Mouse (Mus musculus): ENCODE data around the gene Tent5b.

The Tent5b gene

DNA sequence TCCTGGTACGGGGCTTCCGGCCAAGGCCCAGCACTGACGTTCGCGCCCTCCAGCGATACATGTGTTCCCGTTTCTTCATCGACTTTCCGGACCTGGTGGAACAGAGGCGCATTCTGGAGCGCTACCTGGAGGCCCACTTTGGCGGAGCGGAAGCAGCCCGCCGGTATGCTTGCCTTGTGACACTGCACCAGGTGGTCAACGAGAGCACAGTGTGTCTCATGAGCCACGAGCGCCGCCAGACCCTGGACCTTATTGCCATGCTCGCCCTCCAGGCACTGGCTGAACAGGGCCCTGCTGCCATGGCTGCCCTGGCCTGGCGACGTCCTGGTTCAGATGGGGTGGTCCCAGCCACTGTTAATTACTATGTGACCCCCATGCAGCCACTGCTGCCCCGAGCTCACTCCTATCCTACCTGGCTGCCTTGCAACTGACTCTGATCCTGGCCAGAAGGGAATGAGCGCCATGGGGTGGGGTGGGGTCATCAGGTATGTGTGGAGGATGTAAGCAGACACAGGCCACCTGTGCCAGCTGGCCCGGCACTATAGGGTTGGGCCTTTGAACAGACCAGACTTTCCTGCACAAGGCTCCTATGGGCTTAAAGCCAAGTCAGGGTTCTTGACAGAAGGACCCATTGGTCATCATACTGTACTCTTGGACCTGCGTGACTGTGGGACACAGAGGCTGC is 6.9 kb downstream of the Tent5b start:
- no peak for TF ChIP-seq GATA4 (IDR thresholded peaks at IDR 0.05; ENCODE audit: insufficient replicate concordance, low read length)

DNA sequence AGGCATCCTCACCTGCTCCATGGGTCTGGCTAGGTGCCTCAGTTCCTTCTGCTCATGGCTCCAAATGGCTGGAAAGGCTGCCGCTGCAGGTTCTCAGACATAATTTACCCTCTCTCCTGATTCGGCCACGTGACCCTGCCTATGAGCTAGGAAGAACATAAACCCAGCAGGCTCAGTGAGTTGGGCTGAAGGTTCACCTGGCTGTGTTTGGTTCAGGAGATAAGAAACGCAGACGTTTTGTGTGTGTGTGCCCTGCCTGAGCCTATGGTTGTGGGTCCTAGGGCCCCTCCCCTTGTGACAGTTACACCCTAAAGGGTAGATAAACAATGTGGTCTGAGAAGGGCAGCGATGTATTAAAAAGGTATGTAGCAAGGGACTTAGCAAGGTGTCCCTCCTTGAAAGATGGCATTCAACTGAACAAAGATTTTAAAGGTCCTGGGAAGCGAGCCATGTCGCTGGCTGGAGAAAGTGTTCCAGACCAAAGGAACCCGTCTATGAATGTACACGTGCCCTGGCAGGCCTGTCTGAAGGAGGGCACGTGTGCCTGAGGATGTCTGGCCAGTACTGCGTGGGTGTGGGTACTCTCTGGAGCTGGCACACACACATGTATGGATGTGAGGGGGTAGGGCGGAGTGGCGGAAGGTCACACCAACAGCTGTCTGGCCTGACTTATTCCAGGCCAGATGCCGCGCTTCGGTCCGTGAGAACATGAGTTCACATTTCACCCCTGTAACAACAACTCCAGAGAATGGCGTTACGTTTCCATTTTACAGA is 8.9 kb downstream of the Tent5b start:
- TF ChIP-seq GATA4 (IDR thresholded peaks at IDR 0.05; ENCODE audit: insufficient replicate concordance, low read length), result no peak

DNA sequence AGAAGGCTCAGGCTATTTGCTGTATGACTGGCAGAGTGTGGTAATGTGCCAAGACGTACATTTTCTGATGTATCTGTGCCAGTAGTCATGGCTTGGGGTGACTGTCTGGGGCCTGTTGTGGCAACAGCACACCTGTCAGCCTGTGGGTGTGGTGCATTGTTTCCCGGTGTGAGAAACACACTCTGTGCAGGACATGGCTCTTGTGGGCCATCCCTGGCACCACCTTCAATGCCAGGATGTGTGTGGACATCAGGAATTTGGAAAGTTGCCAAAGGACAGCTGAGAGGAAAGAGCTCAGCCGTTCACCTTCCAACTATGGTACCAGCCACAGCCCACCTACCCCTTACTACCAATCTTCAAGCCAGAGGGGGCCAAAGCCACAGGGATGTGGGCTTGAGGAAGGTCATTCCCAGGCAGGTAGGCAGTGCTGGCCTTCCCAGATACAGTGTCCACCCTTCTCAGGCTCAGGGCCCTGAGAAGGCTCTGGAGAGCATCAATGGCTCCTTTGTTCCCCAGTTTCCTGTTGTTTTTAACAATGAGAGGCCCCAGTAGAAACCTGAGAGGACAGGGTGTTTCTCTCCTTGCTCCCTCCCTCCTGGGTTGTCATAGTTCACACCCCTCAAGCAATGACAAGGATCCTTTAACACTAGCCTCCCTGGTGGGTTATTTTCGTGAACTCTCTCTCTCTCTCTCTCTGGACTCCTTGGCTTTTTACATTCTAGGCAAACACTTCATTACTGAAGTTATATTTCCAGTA is 9.7 kb downstream of the Tent5b start:
- TF ChIP-seq GATA4 (IDR thresholded peaks at IDR 0.05; ENCODE audit: insufficient replicate concordance, low read length), result no peak

DNA sequence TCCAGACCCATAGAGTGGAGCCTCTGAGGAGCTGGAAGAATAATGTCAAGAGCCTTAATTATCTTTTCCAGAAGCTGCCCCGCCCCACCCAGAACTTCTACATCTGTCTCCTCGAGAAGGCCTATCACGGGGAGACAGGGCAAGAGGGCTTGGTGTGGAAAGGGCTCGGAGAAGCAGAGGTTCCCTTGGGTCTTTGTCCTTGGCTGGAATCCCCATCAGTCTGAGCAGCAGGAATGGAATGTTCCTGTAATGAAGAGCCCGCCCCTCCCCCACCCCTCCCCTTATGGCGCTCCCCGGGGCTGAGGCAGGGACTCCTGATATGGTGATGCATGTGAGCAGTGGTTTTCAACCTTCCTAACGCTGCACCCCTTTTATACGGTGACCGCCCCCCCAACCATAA is 11.9 kb downstream of the Tent5b start:
- TF ChIP-seq GATA4 (IDR thresholded peaks at IDR 0.05; ENCODE audit: insufficient replicate concordance, low read length), result no peak

DNA sequence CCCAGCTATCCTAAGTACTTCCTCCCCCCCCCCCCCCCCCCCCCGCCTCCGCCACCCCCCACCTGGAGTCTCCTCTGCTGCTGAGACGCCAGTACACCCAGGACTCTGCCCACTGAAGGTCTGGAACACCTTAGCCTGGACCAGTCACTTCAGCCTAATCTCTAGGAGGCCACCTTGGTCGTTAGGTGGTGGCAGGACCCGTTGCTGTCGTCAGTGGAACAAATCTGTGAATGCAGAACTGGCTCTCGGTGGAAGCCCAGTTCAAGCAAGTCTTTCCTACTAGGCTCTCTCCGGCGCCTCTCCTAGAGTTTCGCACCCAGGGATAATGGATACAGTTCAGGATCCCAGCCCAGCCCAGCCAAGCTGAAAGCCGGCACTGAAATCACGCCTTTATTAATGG is 14.0 kb downstream of the Tent5b start:
- no peak for TF ChIP-seq GATA4 (IDR thresholded peaks at IDR 0.05; ENCODE audit: insufficient replicate concordance, low read length)

DNA sequence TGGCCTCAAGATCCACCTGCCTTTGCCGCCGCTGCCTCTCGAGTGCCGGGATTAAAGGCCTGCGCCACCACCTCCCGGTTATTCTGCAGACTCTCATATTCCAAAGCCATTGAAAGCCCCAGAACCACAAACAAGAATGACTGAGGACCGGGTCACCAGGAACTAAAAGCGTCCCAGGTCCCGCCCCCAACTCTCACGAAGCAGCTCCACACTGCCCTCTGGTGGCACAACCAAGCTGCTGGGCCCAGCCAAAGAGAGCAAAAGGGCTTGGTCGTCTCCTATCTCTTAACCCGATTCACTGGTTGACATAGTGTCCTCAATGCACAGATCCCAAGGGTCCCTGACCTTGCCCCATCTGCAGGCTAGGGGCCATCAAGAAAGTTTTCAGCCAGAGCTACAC is 14.5 kb downstream of the Tent5b start:
- TF ChIP-seq GATA4 (IDR thresholded peaks at IDR 0.05; ENCODE audit: insufficient replicate concordance, low read length), result no peak

DNA sequence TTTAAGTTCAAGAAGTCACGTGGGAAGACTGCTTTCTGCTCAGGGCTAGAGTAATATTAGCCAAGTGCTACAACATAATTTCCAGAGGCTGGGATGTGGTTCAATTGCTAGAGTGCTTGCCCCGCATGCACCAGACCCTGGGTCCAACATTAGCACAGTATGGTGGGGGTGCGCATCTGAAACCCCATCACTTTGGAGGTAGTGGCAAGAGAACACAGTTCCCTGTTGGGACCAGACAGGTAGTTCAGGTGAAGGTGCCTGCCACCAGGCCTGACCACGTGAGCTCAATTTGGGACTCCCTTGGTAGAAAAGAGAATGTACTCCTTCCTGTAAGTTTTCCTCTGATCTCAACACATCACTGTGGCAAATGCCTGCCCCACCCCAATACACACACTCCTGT is 14.9 kb downstream of the Tent5b start:
- no peak for TF ChIP-seq GATA4 (IDR thresholded peaks at IDR 0.05; ENCODE audit: insufficient replicate concordance, low read length)

GRCm38 (mm10) chr4:133495711-133496110 is 15.8 kb downstream of the Tent5b start:
- no peak for TF ChIP-seq GATA4 (IDR thresholded peaks at IDR 0.05; ENCODE audit: insufficient replicate concordance, low read length)

DNA sequence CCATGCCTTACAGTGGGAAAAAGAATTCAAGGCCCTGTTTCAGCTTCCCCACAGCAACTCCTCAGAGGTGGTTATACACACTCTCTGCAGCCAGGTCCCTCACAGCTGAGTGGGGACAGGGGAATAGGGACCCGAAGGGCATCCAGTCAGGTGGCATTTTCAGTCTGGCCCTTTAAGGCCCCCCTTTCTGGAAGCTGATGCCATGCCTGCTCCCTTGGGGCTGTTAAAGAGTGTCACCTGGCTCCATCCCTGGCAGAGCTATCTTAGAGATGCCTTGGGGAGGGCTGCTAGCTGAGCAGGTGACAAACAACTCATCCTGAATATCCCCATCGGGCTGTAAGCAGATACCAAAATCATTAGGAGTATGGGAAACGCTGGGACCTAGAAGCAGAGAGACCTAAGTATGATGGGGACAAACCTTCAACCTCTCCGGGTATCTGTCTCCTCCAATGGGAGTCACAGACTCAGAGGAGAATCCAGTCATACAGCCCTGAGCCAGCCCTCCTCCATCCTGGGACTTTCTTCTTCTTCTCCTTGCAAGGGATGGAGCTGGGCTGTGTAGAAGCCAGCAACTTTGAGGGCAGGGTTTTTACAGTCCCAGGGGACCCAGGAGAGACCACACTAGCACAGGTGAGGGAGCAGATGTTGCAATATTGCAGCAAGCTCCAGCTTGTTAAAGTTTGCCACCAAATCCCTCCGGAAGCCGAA is 17.0 kb downstream of the Tent5b start:
- TF ChIP-seq GATA4 (IDR thresholded peaks at IDR 0.05; ENCODE audit: insufficient replicate concordance, low read length), result no peak

DNA sequence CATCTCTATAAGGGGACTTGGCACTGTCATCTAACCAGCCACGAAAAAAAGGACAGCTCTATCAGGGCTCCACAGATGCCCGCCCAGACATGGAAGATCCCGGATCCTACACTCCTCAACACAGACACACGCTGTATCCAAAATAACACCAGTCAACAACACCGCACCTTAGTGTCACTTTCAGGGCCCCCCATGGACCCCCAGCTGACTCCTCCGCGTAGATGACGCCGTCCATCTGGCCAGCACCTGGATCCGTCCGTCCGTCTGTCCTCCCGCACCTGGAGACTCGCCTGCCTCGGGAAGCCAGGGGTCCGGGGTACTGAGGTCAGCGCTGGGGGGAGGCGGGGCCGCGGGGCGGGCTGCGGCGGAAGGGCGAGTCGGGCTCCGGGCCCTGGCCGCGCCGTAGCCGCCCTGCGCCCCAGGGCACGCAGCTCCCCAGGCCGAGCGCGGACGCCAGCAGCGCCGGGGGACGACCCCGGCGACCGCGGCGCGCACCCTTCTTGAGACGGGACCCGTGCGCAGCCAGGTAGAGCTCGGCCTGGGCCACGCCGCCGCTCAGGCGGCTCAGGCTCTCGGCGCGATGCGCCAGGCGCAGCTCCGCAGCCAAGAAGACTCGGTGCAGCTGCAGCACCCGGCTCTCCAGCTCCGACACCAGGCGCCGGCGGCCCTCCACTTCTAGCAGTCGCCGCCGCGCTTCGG is 17.7 kb downstream of the Tent5b start:
- TF ChIP-seq GATA4 (IDR thresholded peaks at IDR 0.05; ENCODE audit: insufficient replicate concordance, low read length), result no peak

GRCm38 (mm10) chr4:133498160-133498724 is 18.3 kb downstream of the Tent5b start, which contains the start of gene Trnp1:
Trnp1 (minus strand) TSS chr4:133498550.
- no peak for TF ChIP-seq GATA4 (IDR thresholded peaks at IDR 0.05; ENCODE audit: insufficient replicate concordance, low read length)

GRCm38 (mm10) chr4:133501514-133501913 is 21.6 kb downstream of the Tent5b start:
- TF ChIP-seq GATA4 (IDR thresholded peaks at IDR 0.05; ENCODE audit: insufficient replicate concordance, low read length), result no peak

DNA sequence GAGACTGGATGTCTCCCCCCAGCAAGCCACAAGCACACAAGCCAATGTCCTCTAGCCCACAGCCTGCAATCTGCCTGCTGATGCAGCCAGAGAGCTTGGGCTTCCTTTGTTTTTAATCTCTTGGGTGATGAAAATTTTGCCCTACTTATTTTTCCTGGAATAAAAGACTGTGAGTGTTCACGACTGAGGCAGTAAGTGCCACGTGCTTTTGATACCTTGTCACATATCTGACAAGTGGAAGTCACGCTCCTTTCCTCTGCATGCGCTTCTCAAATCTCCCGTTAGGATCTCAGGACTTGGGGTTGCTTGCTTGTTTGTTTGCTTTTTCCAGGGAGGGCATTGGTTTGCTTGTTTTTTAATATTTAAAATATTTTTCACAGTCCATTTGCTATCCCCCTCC is 24.4 kb downstream of the Tent5b start:
- TF ChIP-seq GATA4 (IDR thresholded peaks at IDR 0.05; ENCODE audit: insufficient replicate concordance, low read length), result no peak

DNA sequence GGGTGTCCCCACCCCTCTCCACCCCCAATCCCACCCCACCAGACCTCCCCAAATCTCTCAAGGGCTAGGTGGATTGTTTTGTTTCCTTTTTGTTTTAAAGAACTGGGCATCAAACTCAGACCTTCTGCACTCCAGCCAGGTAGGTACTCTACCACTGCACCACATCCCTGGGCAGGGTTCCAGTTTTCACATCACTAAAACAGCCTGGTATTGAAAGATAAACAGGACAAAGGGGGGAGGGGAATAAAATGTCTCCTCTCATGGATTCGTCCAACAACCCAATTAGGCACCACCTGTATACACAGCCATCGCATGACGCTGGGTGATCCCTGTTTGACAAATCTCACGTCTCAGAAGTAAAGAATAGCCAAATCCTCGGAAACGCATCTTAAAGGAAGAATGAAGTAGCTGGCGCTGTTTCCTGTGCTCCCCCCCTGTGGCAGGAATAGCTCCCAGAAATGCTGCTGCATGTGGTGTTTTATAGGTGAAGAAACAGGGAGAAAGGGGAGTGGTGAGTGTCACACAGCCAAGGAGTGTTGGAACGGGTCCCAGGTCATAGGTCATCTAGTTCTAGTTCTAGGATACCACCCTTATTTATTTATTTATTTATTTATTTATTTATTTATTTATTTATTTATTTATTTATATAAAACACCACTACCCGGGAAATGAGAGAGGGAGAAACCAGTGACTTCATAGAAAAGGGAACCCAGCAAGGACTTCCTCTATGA is 25.0 kb downstream of the Tent5b start:
- TF ChIP-seq GATA4 (IDR thresholded peaks at IDR 0.05; ENCODE audit: insufficient replicate concordance, low read length), result no peak

Data from liver, adult (tissue).